Mouse (Mus musculus): ENCODE measurements around the gene Mybpc2. TPM values are rescaled to one million over a fixed set of nuclear protein-coding genes. Genes with fewer than 3 reads are reported as not detected.

Mybpc2 gene
- total RNA-seq, 2 experiments from 2014 or later: 0.10 TPM; not detected in 1

- no peak for DNase-seq (ENCODE audit: low spot score in 2 of 2)
Observed at GRCm38 (mm10) chr7:44547041-44547440, 22.6 kb upstream of the Mybpc2 start.

- DNase-seq (ENCODE audit: low spot score in 2 of 2): no peak
Observed at GRCm38 (mm10) chr7:44546274-44546673, 21.8 kb upstream of the Mybpc2 start.

GRCm38 (mm10) chr7:44543071-44543470 lies 18.6 kb upstream of the Mybpc2 start:
- no peak for DNase-seq (ENCODE audit: low spot score in 2 of 2)

- DNase-seq (ENCODE audit: low spot score in 2 of 2): no peak
Observed at GRCm38 (mm10) chr7:44542555-44542954, 18.1 kb upstream of the Mybpc2 start.

- DNase-seq (ENCODE audit: low spot score in 2 of 2): no peak
Observed at GRCm38 (mm10) chr7:44538756-44539624, 14.5 kb upstream of the Mybpc2 start.

GRCm38 (mm10) chr7:44537496-44537895 lies 13.0 kb upstream of the Mybpc2 start:
- DNase-seq (ENCODE audit: low spot score in 2 of 2): no peak

- DNase-seq (ENCODE audit: low spot score in 2 of 2): no peak
Observed at GRCm38 (mm10) chr7:44537009-44537408, 12.6 kb upstream of the Mybpc2 start.

GRCm38 (mm10) chr7:44536590-44536968 lies 12.1 kb upstream of the Mybpc2 start:
- no peak for DNase-seq (ENCODE audit: low spot score in 2 of 2)

GRCm38 (mm10) chr7:44535657-44536589 lies 11.5 kb upstream of the Mybpc2 start:
- DNase-seq (ENCODE audit: low spot score in 2 of 2): no peak

- no peak for DNase-seq (ENCODE audit: low spot score in 2 of 2)
Observed at GRCm38 (mm10) chr7:44534656-44535441, 10.4 kb upstream of the Mybpc2 start.

- no peak for DNase-seq (ENCODE audit: low spot score in 2 of 2)
Observed at GRCm38 (mm10) chr7:44534242-44534641, 9.8 kb upstream of the Mybpc2 start.

- no peak for DNase-seq (ENCODE audit: low spot score in 2 of 2)
Observed at GRCm38 (mm10) chr7:44533746-44534045, 9.2 kb upstream of the Mybpc2 start.

- DNase-seq (ENCODE audit: low spot score in 2 of 2): no peak
Observed at GRCm38 (mm10) chr7:44532918-44533745, 8.7 kb upstream of the Mybpc2 start.

- DNase-seq (ENCODE audit: low spot score in 2 of 2): no peak
Observed at GRCm38 (mm10) chr7:44531946-44532732, 7.7 kb upstream of the Mybpc2 start, which contains the start of gene Spib. Gene Spib, minus strand, starts transcription at chr7:44532071.

GRCm38 (mm10) chr7:44531207-44531606 lies 6.8 kb upstream of the Mybpc2 start:
- no peak for DNase-seq (ENCODE audit: low spot score in 2 of 2)

GRCm38 (mm10) chr7:44530507-44530906 lies 6.1 kb upstream of the Mybpc2 start:
- no peak for DNase-seq (ENCODE audit: low spot score in 2 of 2)

- no peak for DNase-seq (ENCODE audit: low spot score in 2 of 2)
Observed at GRCm38 (mm10) chr7:44529518-44529917, 5.1 kb upstream of the Mybpc2 start.

- peak; percentile 52 to 54 for DNase-seq (ENCODE audit: low spot score in 2 of 2)
Observed at GRCm38 (mm10) chr7:44527483-44528398, 3.3 kb upstream of the Mybpc2 start.
